Mouse (Mus musculus) stomach, postnatal 0 days (tissue): ENCODE measurements at regions not wholly inside any gene's neighbourhood (a gene's known extent, or its start where the extent isn't known, plus 50 kb on each side); places are given as distances from the start of the nearest gene placed in this dataset.

Experiments
- ATAC-seq: fragments of 200-750 bp; cut with Nextera tagmentation; 2 replicates; pipeline ENCODE4 v1.8.0; 2017; ENCODE audit not compliant: low FRiP score, low TSS enrichment
- DNase-seq: peaks from one replicate; pipeline ENCODE4 v3.0.0-alpha.2; 2016; ENCODE audit warnings: low spot score
- H3K27ac ChIP-seq: fragments of 300-500 bp; sonication (generic); replicated peaks from 2 replicates; pipeline ENCODE4 v1.5.1; 2014; ENCODE audit warnings: mild to moderate bottlenecking, control low read depth
- H3K27me3 ChIP-seq: fragments of 300-500 bp; sonication (generic); 2 replicates; pipeline ENCODE4 v1.6.1; 2014; ENCODE audit warnings: low read length; ENCODE audit not compliant: control insufficient read depth, insufficient read depth
- H3K36me3 ChIP-seq: fragments of 300-500 bp; sonication (generic); 2 replicates; pipeline ENCODE4 v1.6.1; 2014; ENCODE audit warnings: low read length, mixed read lengths; ENCODE audit not compliant: control insufficient read depth, insufficient read depth
- H3K4me1 ChIP-seq: fragments of 300-500 bp; sonication (generic); replicated peaks from 2 replicates; pipeline ENCODE4 v1.6.1; 2014; ENCODE audit warnings: antibody characterized with exemption; ENCODE audit not compliant: control insufficient read depth, insufficient read depth
- H3K4me2 ChIP-seq: fragments of 300-500 bp; sonication (generic); replicated peaks from 2 replicates; pipeline ENCODE4 v1.6.1; 2014; ENCODE audit warnings: low read depth, mild to moderate bottlenecking, control low read depth, moderate library complexity
- H3K4me3 ChIP-seq: fragments of 300-500 bp; sonication (generic); 2 replicates; pipeline ENCODE4 v1.5.1; 2014; ENCODE audit warnings: low read depth, low read length, control low read depth
- H3K9ac ChIP-seq: fragments of 300-500 bp; sonication (generic); 2 replicates; pipeline ENCODE4 v1.6.1; 2014; ENCODE audit warnings: mild to moderate bottlenecking, low read length, control low read depth, mixed read lengths
- H3K9me3 ChIP-seq: fragments of 300-500 bp; sonication (generic); 2 replicates; pipeline ENCODE4 v1.6.1; 2016; ENCODE audit warnings: low read length; ENCODE audit not compliant: control insufficient read depth
- CTCF ChIP-seq: IDR thresholded peaks from 2 replicates; pipeline ENCODE4 v1.5.1; 2016; ENCODE audit warnings: antibody characterized with exemption, low read depth, mild to moderate bottlenecking, moderate library complexity
- EP300 ChIP-seq: optimal IDR thresholded peaks from 2 replicates; pipeline ENCODE3; 2016; ENCODE audit warnings: antibody characterized with exemption
- WGBS: fragments of 180-500 bp; shearing (Covaris S2); extraction: QIAGEN DNeasy Blood & Tissue Kit; methylation state at CpG from one replicate; pipeline ENCODE4 v1.1.7; 2014; 5-methylcytosine and 5-hydroxymethylcytosine counted together

GRCm38 (mm10) chr13:10741391-10741790, 380.7 kb upstream of the Chrm3 start:
- no peak for ATAC-seq
- WGBS, result 84% methylated on average over 2 of the region's 2 CpGs
- H3K9me3 ChIP-seq, result no peaks in the 10 kb centered on the region
- TF ChIP-seq EP300 (no peak), CTCF (no peak)
- H3K4me2 ChIP-seq, result no peak overlapping the region
- no peak overlapping the region for H3K4me3 ChIP-seq
- H3K27ac ChIP-seq, result no peak overlapping the region
- no peaks in the 10 kb centered on the region for H3K4me1 ChIP-seq
- no peak overlapping the region for H3K9ac ChIP-seq
- DNase-seq, result no peak
- H3K27me3 ChIP-seq, result no peaks in the 10 kb centered on the region
- no peaks in the 10 kb centered on the region for H3K36me3 ChIP-seq

GRCm38 (mm10) chr13:10725745-10726171, 365.1 kb upstream of the Chrm3 start:
- H3K36me3 ChIP-seq, result no peaks in the 10 kb centered on the region
- 65% methylated on average over 3 of the region's 3 CpGs for WGBS
- no peak overlapping the region for H3K4me2 ChIP-seq
- no peaks in the 10 kb centered on the region for H3K4me1 ChIP-seq
- no peak overlapping the region for H3K27ac ChIP-seq
- H3K9ac ChIP-seq, result no peak overlapping the region
- no peaks in the 10 kb centered on the region for H3K27me3 ChIP-seq
- ATAC-seq (no peak), DNase-seq (no peak)
- TF ChIP-seq EP300 (no peak), CTCF (no peak)
- no peaks in the 10 kb centered on the region for H3K9me3 ChIP-seq
- no peak overlapping the region for H3K4me3 ChIP-seq

- no peak for DNase-seq
- H3K9me3 ChIP-seq, result no peaks in the 10 kb centered on the region
- no peak for ATAC-seq
- no peak overlapping the region for H3K4me2 ChIP-seq
- no peak for TF ChIP-seq CTCF
- TF ChIP-seq EP300, result no peak
- H3K36me3 ChIP-seq, result no peaks in the 10 kb centered on the region
- H3K27ac ChIP-seq, result no peak overlapping the region
- no peak overlapping the region for H3K4me3 ChIP-seq
- H3K4me1 ChIP-seq, result no peaks in the 10 kb centered on the region
- no peaks in the 10 kb centered on the region for H3K27me3 ChIP-seq
- WGBS, result 53% methylated on average over 5 of the region's 5 CpGs
- H3K9ac ChIP-seq, result no peak overlapping the region
Measured at GRCm38 (mm10) chr13:10725335-10725734, 364.7 kb upstream of the Chrm3 start.

DNA sequence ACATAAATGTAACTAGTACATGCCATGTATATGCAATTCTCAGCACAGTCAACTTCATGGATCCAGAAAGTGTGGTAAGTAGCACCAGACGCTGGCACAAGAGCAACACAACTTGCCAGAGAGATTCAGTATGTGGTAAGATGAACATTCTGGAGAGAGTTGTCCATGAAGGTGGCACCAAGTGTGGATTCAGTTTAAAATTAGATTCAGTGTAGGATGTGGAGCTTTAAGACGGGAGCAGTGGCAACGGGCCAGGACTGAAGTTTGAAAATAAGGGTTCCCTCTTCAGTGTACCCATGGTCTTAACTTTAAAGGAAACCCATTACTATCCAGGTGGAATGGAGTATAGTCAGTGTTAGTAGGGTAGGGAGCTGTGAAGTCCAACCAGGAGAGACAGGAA, 360.0 kb upstream of the Chrm3 start:
- Histone ChIP-seq H3K4me3 (no peak overlapping the region), H3K9ac (no peak overlapping the region), H3K4me1 (no peaks in the 10 kb centered on the region), H3K27me3 (no peaks in the 10 kb centered on the region), H3K4me2 (no peak overlapping the region), H3K9me3 (no peaks in the 10 kb centered on the region), H3K36me3 (no peaks in the 10 kb centered on the region), H3K27ac (no peak overlapping the region)
- ATAC-seq (no peak), DNase-seq (no peak)
- 91% methylated on average over 3 of the region's 3 CpGs for WGBS
- TF ChIP-seq EP300 (no peak), CTCF (no peak)

DNA sequence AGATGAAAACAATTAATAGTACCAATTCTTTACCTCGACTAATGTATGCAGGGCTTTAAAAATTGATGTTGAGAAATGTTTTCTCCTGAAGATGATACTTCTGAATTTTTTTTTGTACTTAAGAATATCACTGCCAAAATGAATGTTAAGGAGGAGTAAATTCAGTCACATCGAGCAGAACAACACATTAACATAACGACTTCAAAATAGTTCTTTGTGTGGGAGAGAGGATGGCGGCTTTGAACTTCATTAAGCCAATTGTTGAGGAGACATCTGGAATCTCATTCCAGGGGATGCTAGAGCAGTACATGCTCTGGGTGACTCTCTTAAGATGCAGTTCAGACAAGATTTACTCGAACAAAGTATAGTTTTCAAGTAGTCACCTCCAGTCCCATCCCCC, 350.8 kb upstream of the Chrm3 start:
- Histone ChIP-seq H3K4me1 (no peaks in the 10 kb centered on the region), H3K4me3 (no peak overlapping the region), H3K36me3 (no peaks in the 10 kb centered on the region), H3K9ac (no peak overlapping the region), H3K4me2 (no peak overlapping the region), H3K27ac (no peak overlapping the region), H3K27me3 (no peaks in the 10 kb centered on the region), H3K9me3 (no peaks in the 10 kb centered on the region)
- no peak for ATAC-seq
- DNase-seq, result no peak
- WGBS, result 85% methylated on average over 5 of the region's 5 CpGs
- TF ChIP-seq EP300 (no peak), CTCF (no peak)

GRCm38 (mm10) chr13:10710909-10711308, 350.3 kb upstream of the Chrm3 start:
- H3K9ac ChIP-seq, result no peak overlapping the region
- no peak overlapping the region for H3K27ac ChIP-seq
- WGBS, result 83% methylated on average over 4 of the region's 4 CpGs
- no peaks in the 10 kb centered on the region for H3K9me3 ChIP-seq
- TF ChIP-seq EP300 (no peak), CTCF (no peak)
- no peak overlapping the region for H3K4me3 ChIP-seq
- no peaks in the 10 kb centered on the region for H3K4me1 ChIP-seq
- ATAC-seq (no peak), DNase-seq (no peak)
- no peaks in the 10 kb centered on the region for H3K36me3 ChIP-seq
- H3K4me2 ChIP-seq, result no peak overlapping the region
- H3K27me3 ChIP-seq, result no peaks in the 10 kb centered on the region
